Mouse (Mus musculus): ENCODE measurements around the gene Actl10.

The Actl10 gene

DNA sequence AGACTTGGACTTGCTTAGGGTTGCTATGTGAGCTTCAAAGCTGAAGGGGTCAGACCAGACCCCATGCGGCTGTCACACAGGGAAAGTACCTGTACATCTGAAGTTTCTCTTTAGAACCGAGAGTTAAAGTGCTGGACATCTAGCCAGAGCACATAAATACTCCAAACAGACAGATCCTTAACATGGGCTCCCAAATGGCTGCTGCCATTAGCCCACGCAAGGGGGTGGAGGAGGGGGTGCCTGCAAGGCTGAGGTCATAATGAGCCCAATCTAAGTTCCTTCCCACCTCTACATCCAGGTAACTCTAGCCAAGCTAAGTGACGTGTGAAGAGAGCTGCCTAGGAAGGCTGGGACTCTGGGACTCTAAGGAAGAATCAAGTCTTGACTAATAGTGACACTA, at the start of gene Actl10:
TSS of gene Actl10 (plus strand) at position 301 of the 400 bp plus-strand sequence.
- DNase-seq: no peak

DNA sequence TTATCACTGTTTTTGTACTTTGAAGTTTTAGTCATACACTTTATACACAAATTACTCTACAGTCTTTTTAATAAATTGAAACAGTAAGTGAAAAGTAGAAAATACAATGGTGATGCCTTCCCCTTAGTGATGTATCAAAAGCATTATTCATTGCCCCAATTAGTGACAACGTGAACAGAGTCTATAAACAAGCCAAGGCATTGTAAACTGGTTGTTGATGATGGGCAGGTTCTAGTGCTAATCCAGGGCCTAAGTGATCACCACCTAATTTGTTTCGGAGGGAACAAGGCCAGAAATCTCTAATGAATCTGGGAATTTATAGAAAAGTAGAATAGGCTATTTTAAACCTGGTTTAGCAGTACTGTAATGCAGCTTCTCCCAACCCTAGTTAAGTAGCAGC, 44.5 kb upstream of the Actl10 start:
- no peak for DNase-seq

DNA sequence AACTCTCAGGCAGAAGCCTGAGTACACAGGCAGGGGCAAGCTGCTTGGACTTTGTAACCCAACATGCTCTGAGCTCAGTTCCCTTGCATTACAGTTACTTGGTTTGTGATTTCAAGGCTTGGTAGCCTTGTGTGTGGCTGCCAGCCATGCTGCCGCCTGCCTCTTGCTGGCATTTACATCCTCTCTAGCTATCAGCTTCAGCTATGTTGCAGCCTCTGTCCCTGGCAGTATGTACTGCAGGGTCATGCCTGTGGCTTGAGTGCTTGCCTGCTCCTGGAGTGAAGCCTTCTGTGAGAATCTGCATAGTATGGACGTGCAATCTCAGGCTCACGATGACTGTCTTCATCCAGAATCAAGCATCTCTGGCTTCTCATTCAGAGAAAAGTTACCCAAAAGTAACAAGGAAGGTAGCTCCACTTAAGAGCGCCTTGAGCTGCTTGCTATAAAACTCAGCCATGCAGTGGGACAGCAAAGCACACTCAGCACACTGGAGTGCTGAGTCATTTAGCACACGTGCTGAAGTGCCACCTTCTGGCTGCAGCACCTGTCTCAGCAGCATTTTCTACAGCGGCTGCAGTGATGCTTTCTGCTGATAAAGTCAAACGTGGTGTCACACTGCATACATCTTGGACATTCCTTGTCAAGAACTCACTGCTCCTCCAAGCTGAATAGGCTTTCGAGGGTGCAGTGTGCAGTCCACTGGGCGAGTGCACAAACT, 43.9 kb upstream of the Actl10 start:
- peak; percentile 50 for DNase-seq

DNA sequence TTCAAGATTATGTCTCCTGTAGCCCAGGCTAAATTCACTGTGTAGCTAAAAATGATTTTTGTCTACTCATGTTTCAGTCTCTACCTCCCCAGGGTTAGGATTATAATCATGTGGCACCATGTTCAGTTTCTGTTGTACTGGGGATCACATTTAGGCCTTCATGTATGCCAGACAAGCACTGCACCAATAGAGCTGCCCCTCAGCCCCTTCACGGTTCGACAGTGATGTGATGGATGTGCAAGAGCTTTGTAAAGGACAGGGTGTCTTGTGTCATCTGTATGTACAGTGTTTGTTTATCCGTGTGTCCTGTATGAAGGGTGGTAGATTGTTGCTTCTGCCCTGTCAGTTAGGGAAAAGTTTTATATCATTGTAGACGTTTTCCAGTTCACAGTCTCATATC, 43.1 kb upstream of the Actl10 start:
- DNase-seq: no peak

DNA sequence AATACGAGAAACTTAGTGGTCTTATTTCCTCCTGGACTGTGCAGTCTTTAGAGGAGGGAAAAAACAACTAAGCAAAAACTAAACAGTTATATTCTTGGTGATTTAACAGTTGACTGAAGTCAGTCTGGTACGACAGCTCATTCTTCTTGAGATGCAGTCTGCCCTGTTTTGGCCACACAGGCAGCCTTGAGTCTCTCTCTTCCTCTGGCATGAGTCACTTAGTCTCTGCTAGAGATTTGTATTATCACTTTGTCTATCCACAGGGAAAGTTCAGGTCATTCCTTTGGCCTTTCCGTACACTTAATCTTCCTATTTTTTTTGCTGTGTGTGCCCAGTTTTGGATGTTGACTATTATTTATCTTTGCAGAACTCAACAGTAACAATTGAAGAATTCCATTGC, 41.4 kb upstream of the Actl10 start:
- DNase-seq: no peak

DNA sequence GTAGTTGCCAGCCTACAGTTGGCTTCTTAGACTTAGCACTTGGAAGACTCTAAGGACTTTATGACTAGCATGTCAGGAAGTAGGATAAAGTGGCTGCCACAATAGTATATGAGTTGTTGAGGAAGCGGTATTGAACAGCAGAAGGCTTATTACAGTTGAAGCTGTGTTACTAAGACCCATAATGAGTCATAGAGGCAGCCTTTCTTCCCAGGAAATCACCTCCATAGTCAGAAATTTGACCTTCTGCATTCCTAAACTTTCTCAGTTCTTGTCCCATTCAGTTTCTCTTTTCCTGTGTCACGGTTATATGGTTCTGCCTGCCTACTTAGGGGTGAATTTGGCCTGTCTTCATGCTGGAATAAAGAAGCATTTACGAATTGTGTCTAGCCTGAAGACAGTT, 34.6 kb upstream of the Actl10 start:
- no peak for DNase-seq

DNA sequence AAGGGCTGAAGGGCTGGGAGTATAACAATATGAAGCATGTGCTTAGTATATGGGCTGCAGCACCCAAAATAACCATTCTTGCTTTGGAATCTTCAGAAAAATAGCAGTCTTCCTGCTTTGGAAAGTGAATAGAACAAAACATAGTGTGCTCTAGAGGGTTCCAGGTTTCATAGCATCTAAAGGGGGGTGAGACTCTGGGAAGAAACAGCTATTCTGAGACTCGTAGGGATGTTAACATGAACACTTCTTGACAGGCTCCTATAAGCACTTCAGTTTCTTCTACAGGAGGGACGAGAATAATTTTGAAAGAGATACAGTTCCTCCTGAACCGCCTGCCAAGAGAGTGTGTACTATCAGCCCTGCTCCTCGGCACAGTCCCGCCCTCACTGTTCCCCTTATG, 34.2 kb upstream of the Actl10 start:
- no peak for DNase-seq

DNA sequence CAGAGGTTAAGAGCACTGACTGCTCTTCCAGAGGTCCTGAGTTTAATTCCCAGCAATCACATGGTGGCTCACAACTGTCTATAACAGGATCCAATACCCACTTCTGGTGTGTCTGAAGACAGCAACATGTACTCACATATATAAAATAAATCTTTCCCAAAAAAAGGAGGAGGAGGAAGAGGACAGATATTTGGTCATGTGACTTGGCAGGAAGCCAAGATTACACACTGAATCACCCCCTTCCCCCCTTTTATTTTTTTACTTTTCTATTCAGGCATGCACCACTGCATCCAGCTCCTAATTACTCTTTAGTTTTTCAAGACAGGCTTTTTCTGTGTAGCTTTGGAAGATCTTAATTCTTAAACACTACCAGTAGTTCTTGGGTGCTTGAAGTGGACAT, 30.1 kb upstream of the Actl10 start:
- no peak for DNase-seq

DNA sequence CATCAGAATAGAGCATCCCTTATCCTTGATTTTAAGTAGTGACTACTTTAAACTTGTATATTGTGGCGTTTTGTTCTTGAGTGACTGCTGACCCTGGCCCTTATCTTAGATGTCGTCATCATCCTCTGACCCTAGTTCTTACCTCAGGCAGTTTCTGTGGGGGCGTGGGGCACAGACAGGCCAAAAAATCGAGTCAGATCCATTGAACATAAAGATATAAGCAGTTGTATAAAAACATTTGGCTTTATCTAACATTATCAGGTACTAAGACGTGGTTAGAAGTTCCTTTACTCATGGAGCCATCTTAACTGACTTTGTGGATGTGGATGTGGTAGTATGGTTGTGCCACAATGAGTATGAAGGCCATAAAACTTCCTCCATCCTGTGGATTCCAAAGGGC, 29.2 kb upstream of the Actl10 start:
- DNase-seq: no peak

DNA sequence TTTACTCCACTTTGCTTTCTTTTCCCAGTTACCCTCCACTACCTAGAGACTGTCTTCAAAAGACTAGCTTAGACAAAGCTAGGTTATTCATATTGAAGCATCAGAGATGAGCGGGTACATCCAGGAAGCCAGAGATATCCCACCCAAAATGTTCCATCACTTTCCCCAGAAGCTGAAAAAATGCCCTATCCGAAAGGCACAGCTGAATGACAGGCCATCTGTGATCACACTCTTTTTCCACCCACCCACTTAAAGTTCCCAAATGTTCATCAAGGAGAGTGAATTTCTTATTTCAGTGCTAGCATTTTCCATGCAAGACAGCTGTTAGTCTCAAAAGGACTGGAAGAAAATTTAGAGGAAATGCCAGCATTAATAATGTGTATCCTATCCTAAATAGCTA, 26.3 kb upstream of the Actl10 start:
- DNase-seq: no peak

DNA sequence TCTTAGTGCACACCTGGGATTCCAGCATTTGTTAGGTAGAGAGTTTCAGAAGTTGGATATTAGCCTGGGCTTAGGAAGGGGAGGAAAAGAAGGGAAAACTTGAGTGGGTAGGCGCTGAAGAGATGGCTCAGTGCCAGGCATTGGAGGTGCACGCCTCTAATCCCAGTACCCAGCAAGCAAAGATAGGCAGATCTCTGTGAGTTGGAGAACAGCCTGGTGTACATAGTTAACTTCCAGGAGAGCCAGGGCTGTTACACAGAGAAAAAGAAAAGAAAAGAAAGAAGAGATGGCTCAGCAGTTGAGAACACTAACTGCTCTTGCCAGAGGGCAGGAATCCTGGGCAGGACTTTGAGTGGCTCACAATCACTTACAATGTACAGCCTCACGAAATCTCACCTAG, 25.0 kb upstream of the Actl10 start:
- DNase-seq: no peak

DNA sequence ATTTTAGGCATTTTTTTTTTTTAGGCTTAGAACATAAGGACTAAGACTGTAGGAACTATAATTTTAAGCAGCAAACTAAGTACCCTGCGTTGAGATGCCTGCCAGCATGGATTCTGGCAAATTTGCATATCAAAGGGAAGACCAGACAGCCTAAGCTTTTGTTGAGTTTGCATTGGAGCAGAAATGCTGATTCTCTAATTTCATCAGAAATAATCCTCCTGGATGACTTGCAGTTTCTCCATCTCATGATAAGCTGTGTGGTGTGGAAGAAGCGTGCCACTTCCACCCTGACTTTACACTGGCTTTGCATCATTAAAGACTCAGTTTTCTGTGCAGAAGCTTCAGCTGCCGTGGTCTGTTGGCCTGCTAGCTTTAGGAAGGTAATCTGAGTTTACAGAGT, 18.7 kb upstream of the Actl10 start:
- no peak for DNase-seq

DNA sequence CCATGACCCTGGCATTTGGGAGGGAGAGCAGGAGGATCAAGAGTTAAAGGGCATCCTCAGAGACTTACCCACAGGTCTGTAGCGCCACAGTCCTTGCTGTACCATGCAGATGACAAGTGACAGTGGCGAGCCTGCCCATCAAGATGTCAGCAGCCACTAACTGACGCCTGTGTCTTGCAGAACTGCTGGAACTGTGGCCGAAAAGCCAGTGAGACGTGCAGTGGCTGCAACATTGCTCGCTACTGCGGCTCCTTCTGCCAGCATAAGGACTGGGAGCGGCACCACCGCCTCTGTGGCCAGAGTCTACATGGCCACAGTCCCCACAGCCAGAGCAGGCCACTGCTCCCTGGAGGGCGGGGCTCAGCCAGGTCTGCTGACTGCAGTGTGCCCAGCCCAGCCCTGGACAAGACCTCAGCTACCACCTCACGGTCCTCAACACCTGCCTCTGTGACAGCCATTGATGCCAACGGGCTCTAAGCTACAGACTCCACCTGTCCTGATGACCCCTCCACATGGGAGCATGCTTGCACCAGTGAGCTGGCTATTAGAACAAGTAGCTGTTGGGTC, 16.8 kb upstream of the Actl10 start:
- no peak for DNase-seq

DNA sequence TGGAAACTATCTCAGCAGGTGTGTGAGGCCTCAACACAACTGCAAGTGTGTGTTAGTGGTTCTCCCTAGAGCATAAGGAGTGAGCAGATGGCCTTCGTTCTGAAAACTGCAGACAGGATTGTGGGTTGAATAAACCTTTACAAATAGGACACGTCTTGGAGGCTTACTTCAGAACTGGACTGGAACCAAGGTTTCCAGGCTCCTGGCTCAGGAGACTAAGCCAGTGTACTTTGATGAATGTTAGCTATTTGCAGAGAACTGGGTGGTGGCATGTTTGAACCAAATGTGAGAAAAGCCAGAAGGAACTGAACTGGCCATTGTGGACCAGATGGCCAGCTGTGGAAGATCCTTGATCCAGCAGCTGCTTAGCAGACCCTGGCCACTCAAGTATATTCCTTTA, 13.3 kb upstream of the Actl10 start:
- DNase-seq: peak; percentile 17

DNA sequence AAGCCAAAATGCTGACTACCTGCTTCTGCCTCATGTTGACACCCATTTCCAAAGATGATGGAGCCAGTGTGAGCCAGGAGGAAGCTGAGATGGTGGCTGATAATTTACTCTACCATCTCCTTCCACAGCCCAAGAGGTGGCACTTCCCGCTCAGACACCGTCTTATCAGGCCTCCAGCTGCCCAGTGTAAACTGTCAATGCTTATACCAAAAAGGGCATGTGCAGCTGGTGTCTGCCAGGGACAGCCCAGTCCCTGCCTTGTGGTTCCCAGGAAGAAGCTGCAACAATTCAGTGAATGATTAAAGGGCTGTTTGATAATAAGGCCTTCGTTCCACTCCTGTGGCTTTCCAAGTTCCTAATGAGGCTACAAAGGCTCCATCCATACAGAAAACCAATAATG, 12.9 kb upstream of the Actl10 start:
- DNase-seq: no peak

DNA sequence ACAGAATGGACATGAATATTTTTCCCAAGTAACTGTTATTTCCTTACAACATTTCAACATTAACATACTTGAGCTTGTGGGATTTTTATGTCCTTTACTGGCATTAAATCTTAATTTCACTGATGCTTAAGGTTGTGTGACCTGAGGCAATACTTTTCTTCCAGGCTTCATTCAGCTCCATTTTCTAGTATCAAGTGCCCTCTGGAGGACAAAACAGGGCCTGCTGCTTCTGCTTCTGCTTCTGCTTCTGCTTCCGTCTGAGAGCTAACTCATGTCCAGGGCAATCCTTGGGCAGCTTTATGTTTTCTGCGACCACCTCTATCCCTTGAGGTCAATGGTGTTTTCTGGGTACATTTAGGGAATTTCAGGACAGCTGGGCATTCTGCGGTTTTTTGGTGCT, 11.9 kb upstream of the Actl10 start:
- DNase-seq: peak; percentile 57

DNA sequence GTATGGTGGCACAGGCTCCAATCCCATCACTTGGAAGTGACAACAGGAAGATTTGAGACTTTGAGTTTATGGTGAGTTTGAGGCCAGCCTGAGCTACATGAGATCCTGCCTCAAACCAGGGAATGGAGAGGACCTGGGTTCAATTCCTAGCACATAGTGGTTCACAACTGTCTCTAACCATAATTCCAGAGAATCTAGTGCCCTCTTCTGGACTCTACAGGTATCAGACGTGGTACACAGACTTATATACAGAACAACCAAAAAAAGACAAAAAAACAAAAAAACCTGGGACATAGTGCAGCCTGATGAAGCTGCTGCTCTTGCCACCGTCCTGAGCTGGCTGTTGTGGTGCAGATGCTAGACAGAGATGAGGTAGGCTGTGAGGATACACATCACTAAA, 9.9 kb upstream of the Actl10 start:
- no peak for DNase-seq

DNA sequence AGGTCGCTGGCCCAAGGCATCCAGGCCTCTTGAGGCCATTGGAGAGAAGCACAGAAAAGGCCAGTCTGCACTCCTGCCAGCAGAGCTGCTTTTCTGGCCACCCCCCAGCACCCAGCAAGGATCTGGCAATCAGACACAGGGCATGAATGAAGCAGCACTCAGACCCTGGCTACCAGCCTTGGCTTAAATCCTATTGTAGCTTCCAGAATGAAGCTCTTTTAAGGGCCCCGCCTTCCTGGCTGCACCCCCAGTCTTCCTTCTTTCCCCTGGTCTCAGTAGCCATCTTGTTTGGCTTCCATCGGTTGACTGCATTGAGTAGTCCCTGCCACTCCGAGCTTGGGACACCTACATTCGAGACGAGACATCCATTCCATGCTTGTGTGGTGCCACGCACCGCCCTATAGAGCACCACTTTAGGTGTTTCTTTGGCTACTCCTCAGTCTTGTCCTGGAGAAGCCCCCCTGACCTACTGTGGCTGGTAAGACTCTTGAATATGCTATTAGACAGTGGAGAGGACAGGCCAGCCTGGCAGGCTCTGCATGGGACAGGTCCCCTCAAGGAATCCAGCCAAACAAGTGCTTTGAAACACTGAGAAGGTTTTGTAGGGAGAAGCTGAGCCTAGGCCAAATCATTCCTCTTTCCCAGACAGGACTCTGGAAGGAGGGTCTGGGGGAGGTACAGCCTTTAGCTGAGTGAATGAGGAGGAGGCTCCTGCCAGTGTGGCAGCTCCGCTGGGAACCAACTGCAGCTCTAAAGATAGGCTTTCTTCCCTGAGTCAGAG, 7.8 kb upstream of the Actl10 start:
- DNase-seq: peak; percentile 21

DNA sequence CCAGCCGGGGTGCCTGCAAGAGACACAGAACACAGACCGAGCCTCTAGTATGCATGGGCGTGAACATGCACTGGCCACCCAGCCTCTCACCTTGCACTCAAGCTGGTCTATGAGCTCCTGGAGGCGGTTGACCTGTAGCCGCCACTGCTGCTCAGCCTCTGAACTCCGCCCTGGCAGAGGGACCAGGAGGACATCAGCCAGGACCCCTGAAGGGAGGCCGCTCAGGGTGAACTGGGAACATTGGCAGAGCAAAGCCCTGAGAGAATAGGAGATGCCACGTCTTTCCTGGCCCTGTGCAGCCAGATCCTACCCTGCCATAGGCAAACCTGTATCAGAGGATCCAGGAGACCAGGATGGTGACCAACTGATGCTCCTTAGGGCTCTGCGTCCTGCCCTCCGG, 4.9 kb upstream of the Actl10 start, which contains the start of gene 1700003F12Rik:
TSS of gene 1700003F12Rik (plus strand) at position 375 of the 400 bp plus-strand sequence.
- DNase-seq: no peak

DNA sequence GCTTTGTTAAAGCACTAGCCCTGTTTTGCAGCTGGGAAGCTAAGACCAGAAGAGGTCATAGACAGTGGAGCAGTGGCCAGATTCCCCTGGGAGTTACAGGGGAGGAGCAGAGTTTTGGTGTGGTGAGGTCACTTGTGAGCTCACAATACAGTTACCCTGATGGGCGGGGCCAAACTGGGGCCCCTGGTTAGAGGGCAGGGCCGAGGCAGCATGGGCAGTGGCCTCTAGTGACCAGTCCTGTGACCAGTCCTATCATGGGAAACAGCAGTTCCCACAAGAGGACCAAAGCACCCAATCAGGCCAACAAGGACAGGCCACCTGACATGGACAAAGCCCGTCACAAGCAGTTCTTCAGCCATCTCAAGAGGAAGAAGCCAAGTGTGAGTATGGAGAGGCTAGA, 2.9 kb upstream of the Actl10 start:
- DNase-seq: peak; percentile 33

DNA sequence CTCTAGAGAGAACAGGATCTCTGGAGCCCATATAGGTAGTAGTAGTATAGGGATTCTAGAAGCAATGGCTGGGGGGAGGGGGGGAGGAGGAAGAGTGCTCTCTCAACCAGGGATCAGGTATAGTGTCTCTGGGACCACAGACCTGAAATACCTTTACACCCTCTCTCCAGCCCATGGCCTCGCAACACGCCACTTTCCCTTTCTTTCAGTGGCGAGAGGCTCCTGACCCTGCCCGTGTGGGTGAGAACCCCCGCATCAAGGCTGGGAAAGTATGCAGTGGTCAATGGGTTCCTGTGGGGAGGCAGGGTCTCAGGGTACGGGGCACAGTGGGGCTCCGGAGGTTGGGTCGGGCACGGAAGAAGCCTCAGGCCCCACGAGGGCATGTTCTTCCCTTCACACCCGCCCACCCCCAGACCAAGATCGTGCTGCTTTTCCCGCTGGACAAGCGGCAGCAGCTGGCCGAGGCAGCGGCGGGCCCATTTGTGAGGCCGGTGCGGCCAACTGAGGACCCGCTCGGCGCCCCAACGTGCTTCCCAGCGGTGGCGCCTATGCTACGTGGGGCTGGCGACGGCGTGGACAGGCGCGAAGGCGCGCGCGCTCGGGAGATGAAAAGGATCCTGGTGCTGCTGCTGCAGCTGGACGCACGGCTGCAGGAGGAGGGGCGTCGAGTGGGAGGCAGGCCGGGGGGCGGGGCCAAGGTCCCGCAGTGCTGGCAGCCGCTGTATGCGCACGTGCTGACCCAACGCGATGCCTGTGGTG, 2.3 kb upstream of the Actl10 start:
- peak; percentile 65 for DNase-seq

DNA sequence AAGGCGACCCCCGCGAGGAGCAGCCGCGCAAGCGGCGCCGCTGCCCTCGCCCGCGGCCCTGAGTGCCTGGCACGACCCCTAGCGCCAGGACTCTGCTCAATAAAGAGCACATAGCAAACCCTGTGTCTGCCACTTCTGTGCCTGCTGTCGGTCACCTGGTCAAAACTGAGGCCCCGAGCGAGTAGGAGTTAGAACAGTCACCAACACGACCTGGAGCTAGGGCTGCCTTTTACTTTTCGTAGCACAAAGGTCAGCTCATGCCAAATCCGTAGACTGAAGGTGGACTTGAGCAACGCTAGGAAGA, 1.7 kb upstream of the Actl10 start:
- DNase-seq: no peak

DNA sequence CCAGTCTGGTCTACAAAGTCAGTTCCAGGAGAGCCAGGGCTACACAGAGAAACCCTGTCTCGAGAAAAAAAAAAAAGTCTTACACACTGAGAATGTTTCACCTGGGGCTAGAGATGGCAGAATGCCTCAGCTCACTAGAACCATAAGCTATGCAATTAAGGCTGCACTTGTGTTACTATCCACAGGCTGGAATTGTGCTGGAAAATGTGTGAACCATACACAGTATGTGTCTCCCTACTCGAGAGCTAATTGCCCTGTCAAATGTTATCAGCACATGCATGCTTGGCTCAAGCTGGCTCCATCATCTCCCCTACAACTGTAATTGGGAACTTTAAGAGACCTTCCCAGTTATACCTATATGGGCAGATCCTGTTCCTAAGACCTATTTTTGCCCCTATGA, 639 bp upstream of the Actl10 start:
- no peak for DNase-seq

DNA sequence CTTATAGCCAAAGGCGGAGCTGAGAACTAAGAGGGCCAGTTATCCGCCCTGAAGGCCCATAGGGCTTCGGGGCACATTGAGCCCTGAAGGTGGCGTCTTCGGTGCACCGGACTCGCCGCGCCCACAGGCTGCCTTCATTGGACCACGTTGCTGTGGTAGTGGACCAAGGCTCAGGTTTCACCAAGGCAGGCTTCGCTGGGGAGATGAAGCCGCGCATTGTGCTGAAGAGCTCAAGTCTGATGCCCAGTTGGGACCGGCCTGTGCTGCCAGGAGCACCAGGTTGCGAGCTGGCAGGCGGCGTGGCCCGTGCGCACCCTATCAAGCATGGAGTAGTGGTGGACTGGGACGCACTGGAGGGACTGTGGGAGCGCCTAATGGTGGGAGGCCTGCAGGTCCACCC, 351 bp downstream of the Actl10 start:
- no peak for DNase-seq
